Mouse (Mus musculus) brain, adult 2 months (tissue): Measurements from ENCODE around the gene Tln1.
"Not testable (repeated sequence)": the region's sequence is repeated elsewhere in the genome, so short reads cannot be mapped to it uniquely, and the experiment has no call there.

Experiments
- DNase-seq: peaks from one replicate; pipeline ENCODE4 v3.0.0; 2011; ENCODE audit warnings: low read depth, low spot score

Tln1 gene

DNA sequence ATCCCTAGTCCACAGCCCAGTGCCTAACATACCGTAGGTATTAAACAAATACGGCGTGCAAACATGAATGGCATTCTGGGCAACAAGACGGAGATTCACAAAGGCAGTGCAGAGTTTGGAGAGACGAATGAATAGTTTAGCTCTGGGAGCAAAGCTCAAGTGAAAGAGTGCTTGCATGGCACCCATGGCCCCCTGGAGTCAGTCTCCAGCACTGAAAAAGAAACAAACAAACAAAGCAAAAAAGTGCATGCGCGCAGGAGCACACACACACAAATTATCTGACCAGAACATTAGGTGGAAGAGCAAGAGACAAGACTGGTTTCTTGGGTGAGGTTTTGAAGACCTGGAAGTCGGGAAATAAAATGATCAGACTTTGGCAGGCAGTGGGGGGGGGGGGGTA, 56.4 kb downstream of the Tln1 start:
- DNase-seq: no peak

GRCm38 (mm10) chr4:43504269-43504668, 58.2 kb downstream of the Tln1 start:
- no peak for DNase-seq

GRCm38 (mm10) chr4:43503506-43503905, 59.0 kb downstream of the Tln1 start:
- DNase-seq: no peak

DNA sequence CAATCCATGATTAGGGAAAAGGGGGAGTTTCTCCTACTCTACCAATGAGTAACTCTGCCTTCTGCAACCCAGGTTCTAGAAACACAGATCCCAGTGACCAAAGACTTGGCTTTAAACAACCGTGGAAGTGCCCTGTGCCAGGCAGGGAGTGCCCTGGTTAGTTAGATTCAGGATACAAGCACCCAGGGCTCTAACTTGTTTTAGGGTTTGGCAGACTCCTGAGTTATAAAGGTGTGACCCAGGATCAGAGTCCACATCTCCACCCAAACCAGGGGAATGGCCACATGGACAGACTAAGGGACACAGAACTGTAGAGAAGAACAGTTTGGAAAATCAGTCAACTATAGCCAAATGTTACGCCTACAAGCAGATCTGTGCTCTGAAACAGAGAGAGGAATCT, 59.5 kb downstream of the Tln1 start:
- DNase-seq: no peak

DNA sequence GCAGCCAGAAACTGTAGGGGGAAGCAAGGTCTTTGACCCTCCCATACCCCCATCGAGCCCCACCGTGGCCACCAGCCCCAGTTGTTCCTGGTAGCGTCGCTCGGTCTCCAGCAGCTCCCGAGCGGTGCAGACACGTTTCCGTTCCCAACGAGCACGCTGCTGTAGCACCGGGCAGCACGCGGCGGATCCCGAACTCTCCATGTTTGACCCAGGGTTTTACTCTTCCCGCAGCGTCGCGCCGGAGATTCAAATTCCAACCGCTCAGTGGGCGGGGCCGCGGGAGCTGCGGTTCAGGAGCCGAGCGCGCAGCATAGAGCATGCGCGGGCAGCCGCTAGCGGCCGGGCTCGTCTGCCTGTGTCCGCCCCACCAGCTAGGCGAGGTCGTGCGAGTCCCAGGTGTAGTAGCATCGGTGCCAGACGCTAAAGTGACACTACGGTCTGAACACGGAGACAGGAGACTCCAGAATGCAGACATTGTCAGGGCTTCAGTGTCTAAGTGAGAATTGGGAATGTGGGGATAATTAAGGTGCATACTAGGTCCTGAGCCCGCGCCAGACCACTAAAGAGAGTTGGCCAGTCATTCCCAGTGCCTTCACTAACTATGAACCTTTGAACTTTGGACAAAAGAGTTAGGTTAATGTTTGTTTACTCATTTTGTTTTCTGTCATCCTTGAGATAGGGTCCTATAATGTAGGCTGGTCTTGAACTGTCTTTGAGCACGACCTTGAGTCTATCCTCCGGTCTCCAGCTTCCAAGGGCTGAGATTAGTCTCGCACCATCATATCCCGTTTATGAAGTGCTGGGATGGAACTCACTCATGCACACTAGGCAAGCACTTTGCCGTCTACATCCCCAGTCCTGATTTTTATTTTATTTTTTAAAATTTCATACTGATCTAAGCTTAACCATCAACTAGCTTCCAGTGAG, 62.8 kb downstream of the Tln1 start, which contains the start of gene Arhgef39:
Gene Arhgef39, minus strand, starts transcription at position 289 of the 927 bp plus-strand sequence.
- DNase-seq: peak; percentile 87

DNA sequence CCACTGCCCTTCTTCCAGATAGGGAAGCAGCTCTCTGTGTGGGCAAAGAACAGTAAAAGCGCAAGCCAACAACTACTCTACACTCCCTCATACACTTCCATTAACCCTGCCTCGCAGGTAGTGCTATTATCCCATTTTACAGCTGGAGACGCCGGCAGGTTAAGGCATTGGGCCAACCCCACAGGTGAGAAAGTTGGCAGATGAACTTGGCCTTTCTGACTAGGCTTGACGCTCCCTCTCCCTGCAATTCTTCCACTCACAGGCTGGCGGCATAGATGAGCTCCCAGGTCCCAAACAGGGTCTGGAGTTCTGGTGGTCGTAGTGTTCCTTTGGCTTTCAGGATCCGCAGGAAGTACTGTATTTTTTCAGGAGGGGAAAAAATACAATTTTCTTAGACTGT, 63.5 kb downstream of the Tln1 start:
- no peak for DNase-seq

DNA sequence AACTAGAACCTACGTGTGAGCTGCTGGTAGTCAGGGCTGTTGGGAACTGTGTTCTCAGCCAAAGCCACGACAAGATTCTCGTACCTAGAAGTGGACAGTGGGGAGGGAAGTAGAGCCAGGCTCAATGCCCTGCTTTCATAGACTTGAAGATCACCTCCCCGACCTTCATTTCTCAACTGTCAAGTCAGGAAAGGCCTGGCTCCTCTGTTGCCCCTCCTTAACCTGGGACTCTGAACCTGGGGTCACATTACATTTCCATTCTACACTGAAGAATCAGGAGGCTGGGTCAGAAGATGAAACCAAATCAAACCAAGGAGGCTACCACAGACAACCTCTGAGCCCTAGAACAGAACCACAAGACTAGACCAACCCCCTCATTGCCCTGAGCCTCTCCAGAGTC, 64.5 kb downstream of the Tln1 start:
- no peak for DNase-seq

- DNase-seq: no peak
Measured at GRCm38 (mm10) chr4:43497405-43497804, 65.1 kb downstream of the Tln1 start.

DNA sequence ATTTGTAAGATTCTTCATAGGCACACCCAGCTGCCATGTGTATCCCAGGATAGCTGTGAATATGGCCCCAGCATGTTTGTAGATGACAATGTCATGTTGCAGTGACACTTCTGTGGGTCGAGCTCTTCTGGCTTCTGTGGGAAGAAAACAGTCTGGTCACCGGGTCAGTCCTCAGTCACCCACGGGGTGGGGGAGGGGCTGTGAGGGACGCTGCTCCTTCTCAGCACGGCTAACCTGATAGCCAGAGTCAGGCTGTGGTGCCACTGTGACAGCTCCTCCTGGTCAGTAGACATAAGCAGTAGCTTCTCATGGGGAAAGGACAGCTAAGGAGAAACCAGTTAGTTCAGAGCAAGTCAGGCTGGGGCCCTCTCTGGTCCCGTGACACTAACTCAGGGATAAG, 65.9 kb downstream of the Tln1 start:
- DNase-seq: no peak

DNA sequence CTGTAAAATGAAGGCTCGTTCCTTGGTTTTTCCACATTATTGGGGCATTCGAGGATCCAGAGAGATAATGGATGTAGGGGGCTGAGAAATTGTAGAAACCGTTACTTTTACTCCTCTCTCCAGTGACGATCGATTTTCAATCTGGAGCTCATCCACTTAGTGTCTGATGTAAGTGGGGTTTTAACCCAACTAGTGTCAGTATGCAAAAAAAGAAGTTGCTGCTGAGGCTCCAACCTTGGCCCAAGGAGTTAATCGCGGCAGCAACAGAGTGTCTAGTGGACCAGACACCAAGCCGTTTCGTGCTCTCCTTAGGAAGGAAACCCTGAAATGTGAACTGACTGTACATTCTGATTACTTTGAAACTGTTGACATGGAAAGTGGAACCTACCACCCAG, 68.6 kb downstream of the Tln1 start:
- peak; percentile 27 for DNase-seq

- DNase-seq: peak; percentile 97
Measured at GRCm38 (mm10) chr4:43493186-43493845, 69.2 kb downstream of the Tln1 start.

- peak; percentile 100 for DNase-seq
Measured at GRCm38 (mm10) chr4:43492821-43493185, 69.7 kb downstream of the Tln1 start, which contains the start of gene Ccdc107. TSS of gene Ccdc107 (plus strand) at chr4:43492900.

DNA sequence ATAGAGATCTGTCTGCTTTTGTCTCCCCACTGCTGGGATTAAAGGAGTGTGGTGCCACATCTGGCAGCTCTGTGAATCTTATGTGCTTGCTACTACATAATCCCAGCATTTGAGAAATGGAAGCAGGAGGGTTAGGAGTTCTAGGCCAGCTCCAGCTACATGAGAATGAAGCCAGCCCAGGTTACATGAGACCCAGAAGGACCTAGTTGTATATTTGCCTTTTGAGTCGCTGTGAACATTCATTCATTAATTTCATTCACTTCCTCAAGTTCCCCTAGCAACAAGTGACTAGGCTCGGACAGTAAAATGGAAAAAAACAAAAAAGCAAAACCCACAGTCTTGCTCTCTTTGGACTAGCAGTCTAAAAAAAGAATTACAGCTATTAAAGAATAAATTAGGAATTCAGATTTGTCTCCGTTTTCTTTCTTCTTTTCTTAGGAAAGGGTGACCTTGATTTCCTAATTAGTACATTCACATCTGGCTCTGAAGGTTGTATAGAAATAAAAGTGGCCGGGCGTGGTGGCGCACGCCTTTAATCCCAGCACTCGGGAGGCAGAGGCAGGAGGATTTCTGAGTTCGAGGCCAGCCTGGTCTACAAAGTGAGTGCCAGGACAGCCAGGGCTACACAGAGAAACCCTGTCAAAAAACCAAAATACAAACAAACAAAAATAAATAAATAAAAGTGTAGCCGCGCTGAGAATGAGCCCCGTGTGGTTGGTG, 70.2 kb downstream of the Tln1 start:
- no peak for DNase-seq

DNA sequence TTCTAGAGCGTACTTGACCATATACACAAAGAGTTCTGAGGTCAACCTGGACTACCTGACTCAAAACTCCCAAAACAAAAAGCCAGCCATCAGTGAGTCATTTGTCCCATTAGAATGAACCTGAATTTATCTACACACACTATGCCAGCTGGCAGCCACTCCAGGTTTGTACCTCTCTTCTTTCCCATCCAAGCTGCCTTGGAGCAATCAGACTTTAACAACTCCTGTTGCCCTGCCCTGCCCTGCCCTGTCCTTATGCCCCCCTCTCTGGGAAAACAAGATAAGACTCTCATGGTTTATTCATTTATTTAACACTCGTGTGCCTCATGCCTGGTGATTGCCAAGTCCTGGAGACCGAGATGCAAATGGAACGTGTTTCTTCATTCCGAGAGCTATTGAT, 71.7 kb downstream of the Tln1 start:
- DNase-seq: no peak

- no peak for DNase-seq
Measured at GRCm38 (mm10) chr4:43489611-43490010, 72.9 kb downstream of the Tln1 start.

- DNase-seq: not testable (repeated sequence)
Measured at GRCm38 (mm10) chr4:43485666-43486065, 76.8 kb downstream of the Tln1 start.

DNA sequence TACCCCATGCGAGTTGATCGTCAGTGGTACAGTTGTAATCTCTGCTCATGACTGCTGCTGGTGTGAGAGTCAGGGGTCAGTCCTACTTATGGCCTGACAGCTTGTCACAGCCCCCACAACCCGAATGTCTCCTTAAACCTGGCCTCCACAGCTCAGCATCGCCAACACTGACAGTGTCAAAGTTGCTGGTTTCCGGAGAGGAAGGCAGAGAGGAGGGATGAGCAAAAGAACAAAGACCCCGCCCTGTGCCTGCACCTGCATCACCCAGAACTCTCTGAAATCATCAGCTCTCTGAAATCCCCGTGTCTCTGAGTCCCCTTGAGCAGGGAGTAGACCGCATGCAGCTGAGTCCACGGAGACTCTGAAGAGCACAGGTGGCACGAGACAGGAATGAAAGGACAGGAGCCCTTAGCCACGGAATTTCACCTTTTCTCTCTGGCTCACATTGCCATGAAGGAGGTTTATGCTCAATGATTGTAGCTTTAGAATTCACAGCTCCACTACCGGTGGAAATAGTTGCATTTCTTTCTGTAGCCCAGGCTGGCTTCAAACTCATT, 78.9 kb downstream of the Tln1 start, which contains the start of gene Sit1:
Gene Sit1, minus strand, starts transcription at position 200 of the 557 bp plus-strand sequence.
- no peak for DNase-seq

DNA sequence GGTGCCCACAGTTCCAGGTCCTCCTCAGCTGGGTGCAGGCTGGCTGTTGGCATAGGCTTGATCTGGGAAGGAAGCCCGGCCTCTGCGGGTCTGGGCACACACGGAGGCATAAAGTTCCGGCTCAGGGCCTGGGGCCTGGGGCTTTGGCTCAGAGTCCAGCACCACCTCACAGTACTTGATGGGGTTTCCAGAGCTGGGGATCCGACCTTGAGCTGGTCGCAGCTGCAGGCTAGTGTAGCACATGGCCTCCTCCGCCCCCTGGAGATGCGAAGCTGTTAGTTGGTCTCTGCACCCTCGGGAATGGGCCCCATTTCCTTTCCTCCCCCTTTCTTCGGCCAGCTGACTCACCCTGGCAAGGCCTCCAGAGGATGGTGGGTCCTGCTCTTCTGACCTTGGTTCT, 79.9 kb downstream of the Tln1 start:
- DNase-seq: no peak

DNA sequence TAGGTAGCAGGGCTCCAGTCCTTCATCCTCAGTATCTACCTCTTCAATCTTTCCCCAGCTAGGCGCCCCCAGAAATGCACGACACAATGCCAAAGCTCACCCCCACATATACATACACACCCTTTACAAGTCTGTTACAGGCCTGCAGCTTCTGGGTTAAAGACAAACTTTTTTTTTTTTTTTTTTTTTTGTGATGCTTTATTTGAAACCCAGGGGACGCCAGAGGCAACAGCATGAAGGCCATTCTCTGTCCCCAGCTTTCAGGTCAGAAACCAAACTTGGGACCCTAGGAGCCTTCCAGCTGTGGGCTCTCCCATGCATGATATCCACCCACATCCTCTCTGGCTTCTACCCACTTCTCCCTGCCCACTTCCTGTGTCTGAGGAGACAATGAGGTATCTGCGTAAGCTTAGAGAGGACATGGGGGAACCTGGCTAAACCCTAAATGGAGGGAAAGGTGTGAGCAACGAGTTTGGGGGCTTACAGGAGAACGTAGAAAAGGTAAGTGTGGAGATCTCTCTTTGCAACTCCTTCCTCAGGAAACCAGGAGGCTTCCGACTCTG, 80.5 kb downstream of the Tln1 start:
- DNase-seq: no peak
